Mouse (Mus musculus) neutrophil, adult 5-6 weeks (primary cell): ENCODE measurements around the gene Hpdl. TPM values are rescaled to one million over a fixed set of nuclear protein-coding genes. Genes with fewer than 3 reads are reported as not detected.

Source experiments
- ATAC-seq: fragments of 151-379, 151-347 bp; 2 replicates; pipeline ENCODE4 v1.8.0; 2017; ENCODE audit warnings: mild to moderate bottlenecking, moderate TSS enrichment; ENCODE audit not compliant: insufficient number of reproducible peaks, poor library complexity, low FRiP score, severe bottlenecking; ENCODE audit errors: extremely low read depth
- total RNA-seq: library from RNA; stranded (forward); fragments of 200-1000 nt; gene quantifications from 2 replicates; pipeline ENCODE4 v1.2.3, GENCODE M21; 2017

The Hpdl gene
- total RNA-seq, 1 experiment from 2014 or later, result not detected

DNA sequence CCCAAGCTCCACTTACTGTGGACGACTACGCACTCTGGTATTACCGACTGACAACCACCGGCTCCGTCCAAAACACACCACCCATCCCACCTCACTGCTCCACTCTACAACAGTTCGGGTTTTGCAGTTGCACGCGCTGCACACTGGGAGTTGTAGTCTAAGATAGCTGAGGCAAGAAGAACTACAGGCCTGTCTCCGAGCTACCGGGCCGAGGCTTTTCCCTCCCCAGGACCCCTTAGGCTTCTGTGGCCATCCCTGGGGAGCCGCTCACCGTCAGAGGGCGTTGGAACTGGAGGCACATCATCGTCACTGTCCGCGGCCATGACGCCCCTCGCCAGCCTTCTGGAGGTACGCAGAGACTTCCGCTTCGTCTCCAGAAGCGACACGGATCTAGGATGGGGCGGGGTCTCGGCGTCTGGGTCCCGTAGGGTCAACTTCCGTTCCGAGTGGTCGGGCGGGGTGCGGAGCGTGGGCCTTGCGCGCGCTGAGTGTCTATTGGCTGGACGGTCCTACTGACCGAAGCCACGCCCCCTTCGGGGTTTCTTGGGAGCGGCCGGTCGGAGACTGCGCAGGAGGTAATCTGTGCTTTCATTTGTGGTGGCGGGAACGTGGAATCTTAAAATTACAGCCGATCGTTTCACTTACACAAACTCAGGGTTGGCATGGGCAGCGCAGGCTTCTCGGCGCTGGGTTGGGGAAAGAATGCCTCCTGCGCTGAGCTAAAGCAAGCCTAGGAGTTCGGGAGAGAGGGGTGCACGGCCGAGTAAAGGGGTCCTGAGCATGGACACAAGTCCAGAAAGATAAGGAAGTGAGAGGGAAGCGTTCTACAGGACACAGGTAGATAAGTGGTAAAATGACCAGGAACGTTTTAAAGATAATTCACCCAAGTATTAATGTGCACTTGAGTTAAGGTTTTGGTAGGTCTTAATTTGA, 14.0 kb downstream of the Hpdl start, which contains the start of the genes Toe1 and Mutyh:
TSS of gene Toe1 (minus strand) at position 444 of the 933 bp plus-strand sequence.
TSS of gene Mutyh (plus strand) at position 527 of the 933 bp plus-strand sequence.
- peak; percentile 92 for ATAC-seq

DNA sequence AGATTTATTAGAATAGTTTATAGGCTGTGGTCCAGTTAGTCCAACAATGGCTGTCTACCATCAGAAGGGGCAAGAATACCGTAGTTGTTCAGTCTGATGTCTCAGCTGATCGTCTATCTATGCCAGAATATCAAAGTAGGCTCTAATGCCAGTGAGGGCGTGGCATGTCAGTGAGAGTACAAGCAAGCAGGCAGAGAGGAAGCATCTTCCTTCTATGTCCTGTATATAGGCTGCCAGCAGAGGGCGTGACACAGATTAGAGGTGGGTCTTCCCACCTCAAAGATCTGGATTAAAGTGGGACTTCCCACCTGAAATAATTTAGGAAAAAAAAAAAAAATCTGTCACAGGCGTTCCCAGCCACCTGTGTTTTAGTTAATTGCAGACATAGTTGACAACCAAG, 21.6 kb downstream of the Hpdl start:
- peak; percentile 51 for ATAC-seq

DNA sequence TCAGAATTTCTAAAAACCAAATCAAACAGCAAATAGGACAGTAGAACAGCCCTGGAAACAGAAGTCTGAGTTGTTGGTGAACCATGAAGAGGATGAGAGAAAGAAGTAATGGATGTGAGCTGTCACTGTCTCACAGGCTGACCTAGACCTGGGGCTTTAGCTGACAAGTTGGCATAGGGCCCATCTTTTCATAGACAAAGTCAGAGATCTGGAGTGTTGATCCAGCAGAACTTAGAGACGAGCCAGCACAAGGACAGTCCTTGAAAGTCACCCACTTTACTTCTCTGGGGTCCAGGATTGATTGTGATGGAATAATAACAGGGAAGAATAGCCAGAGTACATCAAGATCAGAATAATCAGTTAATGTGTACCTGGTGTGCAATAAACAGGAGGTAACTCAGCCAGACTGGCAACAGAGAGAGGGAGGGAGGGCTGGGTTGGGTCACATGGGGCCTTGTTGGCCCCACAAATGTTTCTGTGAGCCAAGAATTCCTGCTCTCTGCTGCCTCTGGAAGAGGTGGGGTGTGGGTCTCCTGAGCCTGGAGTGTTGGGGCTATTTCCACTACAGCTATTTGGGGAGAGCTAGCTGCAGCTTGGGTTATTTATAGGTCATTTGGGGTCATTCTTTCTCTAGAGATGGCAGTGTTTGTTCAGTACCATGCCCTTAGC, 24.9 kb downstream of the Hpdl start:
- no peak for ATAC-seq

DNA sequence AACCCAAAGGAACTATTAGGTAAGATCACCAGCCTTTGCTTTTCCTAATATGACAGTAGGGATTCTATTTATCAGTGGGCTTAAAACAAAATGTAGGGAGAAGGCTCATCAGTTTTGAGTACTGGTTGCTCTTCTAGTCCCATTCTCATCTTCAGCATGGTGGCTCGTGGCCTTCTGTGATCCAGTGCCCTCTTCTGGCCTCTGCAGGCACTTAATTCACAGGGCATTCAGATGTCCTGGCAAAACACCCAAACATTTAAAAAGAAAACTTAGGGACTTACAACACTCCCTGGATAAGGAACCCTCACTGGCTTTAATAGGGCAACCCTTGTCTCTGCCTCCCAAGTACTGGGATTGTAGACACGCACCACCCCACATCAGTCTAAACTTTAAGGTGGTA, 27.2 kb downstream of the Hpdl start:
- ATAC-seq, result no peak

DNA sequence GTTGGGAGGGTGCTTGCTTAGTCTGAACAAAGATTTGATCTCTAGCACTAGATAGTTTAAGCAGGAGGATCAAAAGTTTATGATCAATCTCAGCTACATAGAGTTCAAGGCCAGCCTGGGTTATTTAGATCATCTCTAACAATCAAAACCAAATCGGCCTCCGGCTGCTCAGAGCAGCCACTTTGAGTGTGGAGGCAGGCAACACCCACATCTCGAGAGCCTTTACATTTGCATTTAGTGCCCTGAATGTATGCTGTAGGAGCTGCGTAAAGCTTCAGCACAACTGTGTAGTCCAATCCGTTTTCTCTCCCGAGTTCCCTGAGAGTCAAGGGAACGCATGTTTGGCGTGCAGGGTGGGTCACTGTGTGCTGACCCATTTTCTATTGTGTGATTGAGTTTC, 29.1 kb downstream of the Hpdl start:
- no peak for ATAC-seq

DNA sequence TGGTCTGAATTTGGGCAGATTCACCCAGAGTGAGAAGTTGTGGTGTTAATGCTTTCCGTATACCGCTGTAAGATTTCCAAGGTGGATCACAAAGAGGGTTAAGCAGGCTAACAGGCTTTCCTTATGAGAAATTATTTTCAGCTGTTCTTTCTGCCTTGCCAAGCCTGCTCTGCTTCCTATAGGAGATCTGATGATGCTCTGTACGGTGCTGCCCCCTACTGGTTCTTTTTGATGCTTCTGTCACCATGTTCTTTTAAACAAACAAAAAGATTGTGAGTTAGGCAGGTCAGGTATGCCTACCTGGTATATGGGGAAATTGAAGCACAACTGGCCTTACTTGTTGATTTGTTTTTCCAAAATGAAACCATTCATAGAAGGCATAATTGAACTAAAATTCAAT, 32.6 kb downstream of the Hpdl start:
- ATAC-seq, result peak; percentile 86

DNA sequence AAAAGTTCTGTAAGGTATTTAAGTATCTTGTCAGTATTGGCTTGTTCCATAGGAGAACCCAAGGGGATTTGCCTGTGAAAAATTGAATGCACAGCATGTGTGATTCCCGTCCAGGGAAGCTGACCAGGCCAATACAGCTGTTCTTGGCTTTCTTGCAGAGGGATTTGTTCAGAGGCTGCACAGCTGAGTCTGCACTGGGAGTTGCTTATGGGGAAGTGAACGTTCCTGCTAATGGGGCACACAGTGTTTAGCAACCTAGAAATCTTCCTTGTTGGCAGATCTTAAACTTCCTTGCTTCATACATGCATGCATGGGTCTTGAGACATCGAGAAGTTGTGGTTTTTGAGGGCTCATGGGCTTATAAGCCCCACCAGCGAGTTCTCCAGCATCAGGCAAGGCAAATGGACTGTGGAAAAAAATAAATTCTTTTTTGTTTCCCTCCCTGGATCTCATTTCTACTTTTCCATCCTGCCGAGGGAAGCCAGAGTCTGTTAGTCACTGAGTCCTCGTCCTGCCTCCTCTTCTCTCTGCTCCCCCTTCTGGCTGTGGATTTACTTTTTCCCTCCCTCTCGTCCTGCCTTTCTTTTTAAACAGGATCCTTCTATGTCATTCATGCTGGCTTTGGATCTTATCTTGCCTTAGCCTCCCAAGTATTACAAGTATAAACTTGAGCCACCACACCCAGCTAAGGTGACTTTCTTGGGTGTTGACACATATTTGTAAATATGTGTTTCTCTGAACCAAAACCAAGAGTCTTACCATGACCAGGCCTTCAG, 33.3 kb downstream of the Hpdl start:
- ATAC-seq, result peak; percentile 64

DNA sequence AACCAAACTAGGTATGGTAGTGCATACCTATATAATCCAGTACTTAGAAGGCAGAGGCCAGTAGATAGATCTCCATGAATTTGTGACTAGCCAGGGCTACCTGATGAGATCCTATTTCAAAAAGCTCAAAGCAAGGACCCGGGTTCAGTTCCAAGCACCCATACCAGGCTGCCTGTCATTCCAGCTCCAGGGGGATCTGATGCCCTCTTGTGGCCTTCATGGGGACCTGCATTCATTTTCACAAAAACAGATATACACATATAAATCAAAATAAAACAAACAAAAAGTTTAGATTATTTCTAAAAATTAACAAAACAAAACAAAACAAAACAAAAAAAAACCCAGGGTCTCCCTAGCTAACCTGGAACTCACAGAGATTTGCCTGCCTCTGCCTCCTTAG, 34.9 kb downstream of the Hpdl start:
- ATAC-seq, result no peak

DNA sequence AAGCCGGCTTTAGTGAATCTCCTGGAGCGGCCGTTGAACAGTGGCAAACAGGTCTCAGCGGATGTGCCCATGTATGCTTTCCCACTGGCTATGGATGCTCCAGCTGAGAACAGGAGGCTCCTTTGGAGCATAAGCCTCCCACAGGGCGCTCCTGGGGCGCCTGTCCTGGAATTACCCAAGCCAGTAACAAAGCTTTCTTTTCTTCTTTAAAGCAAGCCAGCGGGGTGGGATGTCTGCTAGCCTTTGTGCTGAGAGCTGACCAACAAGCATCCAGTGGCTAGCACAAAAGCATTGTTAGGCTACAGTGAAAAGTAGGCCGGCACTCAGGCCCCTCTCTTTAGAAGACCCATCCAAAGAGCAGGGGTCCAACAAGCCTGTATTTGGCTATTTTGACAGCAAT, 39.3 kb downstream of the Hpdl start:
- no peak for ATAC-seq

DNA sequence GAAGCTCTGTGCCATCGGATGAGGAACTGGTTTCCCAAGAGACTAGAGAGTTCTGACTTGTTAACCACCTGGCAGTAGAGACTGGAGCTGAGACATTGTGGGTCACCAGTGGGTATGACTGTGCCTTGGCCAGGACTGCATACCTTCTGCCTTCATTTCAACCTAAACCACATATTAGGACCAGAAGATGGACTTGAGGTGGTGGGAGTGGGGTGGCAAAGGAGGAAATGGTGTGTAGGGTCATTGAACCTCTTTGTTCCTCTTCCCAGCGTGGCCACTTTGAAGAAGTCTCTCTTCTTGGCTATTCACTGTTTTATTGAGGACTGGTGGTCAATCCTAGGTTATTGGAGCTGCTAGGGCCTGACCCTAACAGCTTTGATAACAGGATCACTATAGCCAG, 40.1 kb downstream of the Hpdl start:
- peak; percentile 46; the same call in 1 of the 2 replicates for ATAC-seq

DNA sequence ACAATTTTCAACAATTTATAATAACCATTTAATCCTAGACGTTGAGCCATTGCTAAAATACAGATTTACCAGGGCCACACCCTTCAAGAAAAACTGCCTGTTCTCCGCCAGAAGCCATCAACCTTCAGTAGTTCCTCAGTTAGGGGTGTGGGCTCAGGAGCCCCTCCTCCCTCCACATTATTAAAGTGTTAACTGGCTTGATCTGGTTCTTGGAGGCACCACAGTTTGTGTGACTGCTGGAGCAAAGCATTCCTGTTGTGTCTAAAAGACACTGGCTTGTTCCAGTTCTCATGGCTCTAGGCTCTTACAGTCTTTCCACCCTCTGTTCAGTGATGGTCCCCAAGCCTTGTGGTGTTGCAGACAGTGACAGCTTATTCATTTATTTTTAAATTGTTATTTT, 41.0 kb downstream of the Hpdl start:
- no peak for ATAC-seq

DNA sequence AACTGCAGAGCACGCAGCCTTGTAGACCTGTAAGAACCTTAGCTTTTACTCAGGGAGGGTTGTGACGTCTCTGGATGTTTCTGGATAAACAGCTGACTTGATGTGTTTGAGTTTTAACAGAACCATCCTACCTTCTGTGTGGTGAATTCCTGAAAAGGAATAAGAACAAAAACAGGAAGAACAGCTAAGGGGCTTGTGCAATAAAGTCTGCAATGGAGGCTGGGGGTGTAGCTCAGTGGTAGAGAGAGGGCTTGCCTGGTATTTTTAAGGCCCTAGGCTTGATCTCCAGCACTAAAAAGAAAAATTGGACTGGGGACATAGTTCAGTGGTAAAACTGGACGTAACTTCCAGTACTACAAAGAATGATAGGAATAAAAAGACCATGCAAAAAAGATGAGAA, 44.4 kb downstream of the Hpdl start:
- ATAC-seq, result no peak

DNA sequence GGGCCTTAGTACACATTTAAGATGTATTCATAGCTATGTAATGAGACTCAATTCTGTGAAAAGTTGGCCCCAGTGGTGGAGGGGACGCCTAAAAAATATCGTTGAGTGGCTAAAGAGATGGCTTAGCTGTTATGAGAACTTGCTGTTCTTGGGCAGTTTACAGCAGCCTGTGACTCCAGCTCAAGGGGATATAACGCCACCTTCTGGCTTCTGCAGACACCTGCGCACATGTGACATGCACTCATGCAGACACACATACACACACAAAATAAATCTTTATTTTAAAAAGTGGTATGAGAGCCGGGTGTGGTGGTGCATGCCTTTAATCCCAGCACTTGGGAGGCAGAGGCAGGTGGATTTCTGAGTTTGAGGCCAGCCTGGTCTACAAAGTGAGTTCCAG, 45.1 kb downstream of the Hpdl start:
- no peak for ATAC-seq

Other genes with a start within 250 kb of the Hpdl start
- 7.2 and 14.2 TPM in 2 replicates for gene Ccdc17, start 225.1 kb downstream of the Hpdl start, total RNA-seq
- 88.5 and 105 TPM in 2 replicates for gene Nasp, start 193.8 kb downstream of the Hpdl start, total RNA-seq
- 175 and 178 TPM in 2 replicates for gene Akr1a1, start 170.0 kb downstream of the Hpdl start, total RNA-seq
- 56.9 and 58.1 TPM in 2 replicates for gene Prdx1, start 136.2 kb downstream of the Hpdl start, total RNA-seq
- 2.6 and 2.8 TPM in 2 replicates for gene Mmachc, start 113.3 kb downstream of the Hpdl start, total RNA-seq
- 17.4 and 18.3 TPM in 2 replicates for gene Ccdc163, start 113.2 kb downstream of the Hpdl start, total RNA-seq
- 9.3 and 14.5 TPM in 2 replicates for gene Tesk2, start 100.8 kb downstream of the Hpdl start, total RNA-seq
- 43.6 and 47.6 TPM in 2 replicates for gene Toe1, start 14.1 kb downstream of the Hpdl start, total RNA-seq
- gene Mutyh, start 14.0 kb downstream of the Hpdl start, total RNA-seq, result 8.4 and 9.1 TPM in 2 replicates
- 0.12 TPM in 1 of 2 replicates, not detected in the other for gene Zswim5, start 55.7 kb upstream of the Hpdl start, total RNA-seq
- gene Urod, start 172.7 kb upstream of the Hpdl start, total RNA-seq, result 50.2 and 63.2 TPM in 2 replicates
- gene Hectd3, start 173.6 kb upstream of the Hpdl start, total RNA-seq, result 41.3 and 50.8 TPM in 2 replicates
- 12.8 and 24.6 TPM in 2 replicates for gene Eif2b3, start 197.7 kb upstream of the Hpdl start, total RNA-seq